Mouse (Mus musculus) heart, embryonic 11.5 days (tissue): ENCODE measurements around the gene Cdca5. TPM values are rescaled to one million over a fixed set of nuclear protein-coding genes. Genes with fewer than 3 reads are reported as not detected.

ENCODE experiments used
- ATAC-seq: fragments of 200-750 bp; cut with Nextera tagmentation; replicated peaks from 2 replicates; pipeline ENCODE4 v1.8.0; 2017; ENCODE audit warnings: moderate library complexity; ENCODE audit not compliant: insufficient number of reproducible peaks, low FRiP score, low TSS enrichment
- H3K27ac ChIP-seq: fragments of 300-500 bp; sonication (generic); 2 replicates; pipeline ENCODE4 v1.5.1; 2014; ENCODE audit warnings: mild to moderate bottlenecking, low read depth, low read length
- H3K27me3 ChIP-seq: fragments of 300-500 bp; sonication (generic); 2 replicates; pipeline ENCODE4 v1.6.1; 2014; ENCODE audit warnings: mild to moderate bottlenecking, low read length, mixed read lengths; ENCODE audit not compliant: control insufficient read depth, insufficient read depth
- H3K36me3 ChIP-seq: fragments of 300-500 bp; sonication (generic); 2 replicates; pipeline ENCODE4 v1.6.1; 2014; ENCODE audit warnings: mild to moderate bottlenecking, low read length, moderate library complexity, mixed read lengths; ENCODE audit not compliant: control insufficient read depth, insufficient read depth
- H3K4me1 ChIP-seq: fragments of 300-500 bp; sonication (generic); 2 replicates; pipeline ENCODE4 v1.6.1; 2014; ENCODE audit warnings: low read length; ENCODE audit not compliant: control insufficient read depth, insufficient read depth
- H3K4me2 ChIP-seq: fragments of 300-500 bp; sonication (generic); 2 replicates; pipeline ENCODE4 v1.6.1; 2014; ENCODE audit warnings: mild to moderate bottlenecking, moderate library complexity
- H3K4me3 ChIP-seq: fragments of 300-500 bp; sonication (generic); 2 replicates; pipeline ENCODE4 v1.5.1; 2014; ENCODE audit warnings: low read depth, low read length
- H3K9ac ChIP-seq: fragments of 300-500 bp; sonication (generic); 2 replicates; pipeline ENCODE4 v1.6.1; 2014; ENCODE audit warnings: mild to moderate bottlenecking, low read depth, low read length, moderate library complexity
- H3K9me3 ChIP-seq: fragments of 300-500 bp; sonication (generic); replicated peaks from 2 replicates; pipeline ENCODE4 v1.6.1; 2016; ENCODE audit warnings: low read length; ENCODE audit not compliant: control insufficient read depth
- WGBS: fragments of 180-500 bp; shearing (Covaris S2); extraction: QIAGEN DNeasy Blood & Tissue Kit; methylation state at CpG from one replicate; pipeline ENCODE4 v1.1.7; 2014; ENCODE audit not compliant: insufficient replicate concordance; 5-methylcytosine and 5-hydroxymethylcytosine counted together
- polyA plus RNA-seq: library from polyadenylated mRNA; unstranded; fragments of >200 nt; fragmentation: Nextera tagmentation; extraction: Ambion mirVana; gene quantifications from 2 replicates; pipeline ENCODE4 v1.2.1, GENCODE M21; 2014

Gene Cdca5
- polyA plus RNA-seq, 1 experiment from 2014 or later: 33.4 TPM

- Histone ChIP-seq H3K4me2 (no peak overlapping the region), H3K9me3 (no peaks in the 10 kb centered on the region), H3K4me1 (peaks cover 10% of the 10 kb centered on the region; the same call in 1 of the 2 replicates), H3K9ac (no peak overlapping the region), H3K27me3 (no peaks in the 10 kb centered on the region), H3K4me3 (no peak overlapping the region), H3K36me3 (peaks cover 19% of the 10 kb centered on the region), H3K27ac (no peak overlapping the region)
- WGBS: 61% methylated on average over 6 of the region's 6 CpGs
- no peak for ATAC-seq
Observed at GRCm38 (mm10) chr19:6113116-6113515, 28.3 kb downstream of the Cdca5 start.

DNA sequence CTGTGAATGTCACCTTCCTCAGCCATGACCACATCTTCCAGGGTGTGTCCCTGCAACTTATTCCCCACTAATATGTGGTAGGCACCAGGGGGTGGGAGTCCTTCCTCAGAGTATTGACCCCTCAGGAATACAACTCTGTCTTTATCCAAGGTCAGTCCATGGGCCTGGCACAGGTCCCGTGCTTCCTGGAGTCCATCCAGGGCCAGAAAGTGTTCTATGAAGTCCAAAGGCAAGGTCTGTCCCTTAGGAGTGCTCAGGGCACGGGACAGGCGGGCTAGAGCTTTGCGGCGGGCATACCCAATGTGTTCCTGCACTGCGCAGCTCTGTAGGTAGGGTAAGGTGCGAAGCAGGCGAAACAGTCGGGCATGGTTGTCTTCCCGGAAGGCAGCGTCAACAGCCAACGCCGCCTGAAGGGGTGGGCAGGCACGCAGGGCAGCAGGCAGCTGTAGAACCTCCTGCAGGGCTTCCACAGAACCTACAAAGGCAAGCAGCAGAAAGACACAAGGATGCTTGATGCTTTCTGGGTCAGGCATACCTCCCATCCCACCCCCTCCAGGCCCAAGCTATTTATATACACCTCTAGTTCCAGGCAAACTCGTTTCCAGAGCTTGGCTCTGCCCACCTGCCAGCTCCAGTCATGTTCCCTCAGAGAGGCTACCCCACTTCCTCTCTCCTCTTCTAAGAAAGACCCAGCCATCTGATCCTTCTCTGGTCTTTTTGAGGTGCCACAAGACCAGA lies 31.5 kb downstream of the Cdca5 start:
- Histone ChIP-seq H3K27ac (no peak overlapping the region), H3K9me3 (no peaks in the 10 kb centered on the region), H3K4me3 (peak overlapping the region; percentile 73; the same call in 1 of the 2 replicates), H3K9ac (peak overlapping the region; percentile 59; the same call in 1 of the 2 replicates), H3K4me1 (peaks cover 10% of the 10 kb centered on the region; the same call in 1 of the 2 replicates), H3K27me3 (no peaks in the 10 kb centered on the region), H3K36me3 (peaks cover 19% of the 10 kb centered on the region), H3K4me2 (peak overlapping the region; percentile 72)
- ATAC-seq: no peak
- 90% methylated on average over 14 of the region's 15 CpGs for WGBS

- Histone ChIP-seq H3K36me3 (peaks cover 19% of the 10 kb centered on the region), H3K4me1 (peaks cover 15% of the 10 kb centered on the region; the same call in 1 of the 2 replicates), H3K9ac (peak overlapping the region; percentile 92), H3K4me3 (peak overlapping the region; percentile 73), H3K4me2 (peak overlapping the region; percentile 72), H3K27ac (peak overlapping the region; percentile 97), H3K9me3 (no peaks in the 10 kb centered on the region), H3K27me3 (no peaks in the 10 kb centered on the region)
- 3% methylated on average over 32 of the region's 32 CpGs for WGBS
- ATAC-seq: no peak
Observed at GRCm38 (mm10) chr19:6117346-6117985, 32.7 kb downstream of the Cdca5 start.

DNA sequence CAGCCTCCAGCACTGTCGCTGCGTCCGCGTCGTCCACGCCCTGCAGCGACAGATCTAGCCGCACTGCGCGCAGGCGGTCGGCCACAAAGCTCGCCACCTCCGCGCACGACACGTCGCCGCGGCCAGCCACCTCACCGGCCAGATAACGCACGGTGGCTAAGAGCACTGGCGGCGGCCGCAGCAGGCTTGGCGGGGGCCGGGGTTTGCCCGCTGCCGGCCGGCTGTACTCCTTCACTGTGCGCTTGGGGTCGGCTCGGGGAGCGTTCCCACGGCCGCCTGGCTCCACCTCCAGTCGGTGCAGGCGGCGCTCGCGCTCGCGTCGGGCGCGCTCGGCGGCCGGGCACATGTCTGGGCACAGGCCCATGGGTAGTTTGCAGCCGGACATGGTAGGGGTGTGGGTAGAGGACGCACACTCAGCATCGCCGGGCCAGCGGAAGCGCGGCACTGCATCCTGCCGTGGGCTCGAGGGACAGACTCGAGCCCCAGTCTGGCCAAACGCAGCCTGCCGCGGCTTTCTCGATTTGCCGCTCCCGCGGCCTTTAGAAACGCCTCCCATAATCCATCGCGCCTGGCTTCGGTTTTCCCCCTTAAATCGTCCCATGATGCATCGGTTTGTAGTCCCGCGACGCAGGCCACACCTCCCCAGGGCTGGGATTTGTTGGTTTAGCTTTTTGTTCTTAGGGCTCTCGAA lies 33.3 kb downstream of the Cdca5 start, which contains the start of gene Sac3d1:
Sac3d1 (minus strand) TSS at position 665 of the 691 bp plus-strand sequence.
- Histone ChIP-seq H3K9me3 (no peaks in the 10 kb centered on the region), H3K9ac (peak within 1 kb of the TSS; percentile 92), H3K36me3 (peaks cover 17% of the 10 kb centered on the region), H3K4me3 (peak within 1 kb of the TSS; percentile 73), H3K27me3 (no peaks in the 10 kb centered on the region), H3K4me2 (peak within 1 kb of the TSS; percentile 72), H3K4me1 (peaks cover 15% of the 10 kb centered on the region; the same call in 1 of the 2 replicates), H3K27ac (peak within 1 kb of the TSS; percentile 97)
- ATAC-seq: peak; percentile 73
- under 1% methylated on average over 76 of the region's 77 CpGs for WGBS

- H3K27me3 ChIP-seq: no peaks in the 10 kb centered on the region
- no peak for ATAC-seq
- peak overlapping the region; percentile 72 for H3K4me2 ChIP-seq
- peak overlapping the region; percentile 92 for H3K9ac ChIP-seq
- peak overlapping the region; percentile 73 for H3K4me3 ChIP-seq
- H3K4me1 ChIP-seq: peaks cover 15% of the 10 kb centered on the region; the same call in 1 of the 2 replicates
- peak overlapping the region; percentile 97 for H3K27ac ChIP-seq
- WGBS: 3% methylated on average over 8 of the region's 8 CpGs
- H3K36me3 ChIP-seq: peaks cover 17% of the 10 kb centered on the region
- no peaks in the 10 kb centered on the region for H3K9me3 ChIP-seq
Observed at GRCm38 (mm10) chr19:6118677-6119185, 33.9 kb downstream of the Cdca5 start.

GRCm38 (mm10) chr19:6121761-6122160 lies 37.0 kb downstream of the Cdca5 start:
- Histone ChIP-seq H3K36me3 (no peaks in the 10 kb centered on the region), H3K4me2 (peak overlapping the region; percentile 31), H3K9ac (peak overlapping the region; percentile 62), H3K27me3 (no peaks in the 10 kb centered on the region), H3K9me3 (no peaks in the 10 kb centered on the region), H3K27ac (no peak overlapping the region), H3K4me1 (peaks cover 9% of the 10 kb centered on the region; the same call in 1 of the 2 replicates), H3K4me3 (no peak overlapping the region)
- ATAC-seq: no peak
- WGBS: 18% methylated on average over 19 of the region's 19 CpGs

- no peak for ATAC-seq
- 86% methylated on average over 8 of the region's 8 CpGs for WGBS
- H3K9me3 ChIP-seq: no peaks in the 10 kb centered on the region
- no peak overlapping the region for H3K9ac ChIP-seq
- no peaks in the 10 kb centered on the region for H3K36me3 ChIP-seq
- H3K27me3 ChIP-seq: no peaks in the 10 kb centered on the region
- H3K27ac ChIP-seq: no peak overlapping the region
- H3K4me3 ChIP-seq: no peak overlapping the region
- peaks cover 5% of the 10 kb centered on the region; the same call in 1 of the 2 replicates for H3K4me1 ChIP-seq
- H3K4me2 ChIP-seq: no peak overlapping the region
Observed at GRCm38 (mm10) chr19:6123330-6123729, 38.5 kb downstream of the Cdca5 start.

DNA sequence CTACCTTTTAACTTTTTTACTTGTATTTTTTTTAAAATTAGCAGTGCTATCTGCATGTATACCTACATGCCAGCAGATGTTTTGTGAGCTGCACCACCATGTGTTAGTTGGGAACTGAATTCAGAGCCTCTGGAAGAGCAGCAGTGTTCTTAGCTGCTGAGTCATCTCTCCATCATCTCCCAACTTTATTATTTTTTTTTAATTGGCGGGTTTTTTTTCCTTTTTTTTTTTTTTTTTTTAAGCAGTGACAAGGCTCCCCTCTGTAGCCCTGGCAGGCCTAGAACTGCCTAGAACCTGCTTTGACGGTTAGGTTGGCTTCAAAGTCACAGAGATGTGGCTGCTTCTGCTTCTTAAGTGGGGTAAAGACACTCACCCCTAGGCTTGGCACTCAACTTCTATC lies 40.1 kb downstream of the Cdca5 start:
- H3K27me3 ChIP-seq: no peaks in the 10 kb centered on the region
- WGBS: 61% methylated on average over 2 of the region's 2 CpGs
- peaks cover 5% of the 10 kb centered on the region; the same call in 1 of the 2 replicates for H3K4me1 ChIP-seq
- H3K4me3 ChIP-seq: no peak overlapping the region
- H3K36me3 ChIP-seq: no peaks in the 10 kb centered on the region
- no peak overlapping the region for H3K27ac ChIP-seq
- no peak for ATAC-seq
- H3K9me3 ChIP-seq: no peaks in the 10 kb centered on the region
- H3K4me2 ChIP-seq: no peak overlapping the region
- no peak overlapping the region for H3K9ac ChIP-seq
